Mouse (Mus musculus): ENCODE measurements at regions not wholly inside any gene's neighbourhood (a gene's known extent, or its start where the extent isn't known, plus 50 kb on each side); places are given as distances from the start of the nearest gene placed in this dataset.

DNA sequence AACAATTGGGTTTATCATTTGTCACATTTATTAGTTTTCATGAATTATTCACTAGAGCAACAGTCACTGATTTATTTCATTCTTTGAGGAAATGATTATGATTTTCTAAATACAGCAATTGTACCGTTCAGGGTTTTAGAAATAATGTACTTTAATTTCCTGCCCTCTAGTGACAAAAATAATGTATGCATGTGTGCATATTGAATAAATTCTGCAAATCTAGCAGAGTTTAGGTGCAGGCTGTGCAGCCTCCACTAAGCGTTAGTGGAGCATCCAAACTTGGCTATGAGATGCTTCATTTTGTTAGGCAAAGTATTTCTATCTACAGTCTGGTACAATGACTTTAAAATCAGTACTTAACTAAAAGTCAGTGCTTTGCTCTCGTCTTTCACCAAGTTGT is 642.1 kb upstream of the A830018L16Rik start:
- H3K9me3 ChIP-seq (ENCODE audit: control insufficient read depth, low read length), result no peaks in the 10 kb centered on the region
- no peak overlapping the region for H3K9ac ChIP-seq (ENCODE audit: low read length)
- H3K4me2 ChIP-seq (ENCODE audit: low read depth), result no peak overlapping the region
- H3K4me3 ChIP-seq (ENCODE audit: low read depth, low read length), result no peak overlapping the region
- DNase-seq (ENCODE audit: low spot score), result no peak
- H3K27ac ChIP-seq (ENCODE audit: low read depth, low read length), result no peak overlapping the region
- H3K27me3 ChIP-seq (ENCODE audit: control insufficient read depth, insufficient read depth, low read length), result no peaks in the 10 kb centered on the region
- no peaks in the 10 kb centered on the region for H3K36me3 ChIP-seq (ENCODE audit: control insufficient read depth, insufficient read depth, low read length)
- ATAC-seq (ENCODE audit: insufficient read depth, low FRiP score, low TSS enrichment), result no peak
- H3K4me1 ChIP-seq (ENCODE audit: control insufficient read depth, insufficient read depth, low read length), result no peaks in the 10 kb centered on the region
- 86% methylated on average over 3 of the region's 3 CpGs for WGBS

- Histone ChIP-seq H3K27ac (ENCODE audit: low read depth, low read length) (no peak overlapping the region), H3K4me3 (ENCODE audit: low read depth, low read length) (no peak overlapping the region), H3K36me3 (ENCODE audit: control insufficient read depth, insufficient read depth, low read length) (no peaks in the 10 kb centered on the region), H3K9ac (ENCODE audit: low read length) (no peak overlapping the region), H3K27me3 (ENCODE audit: control insufficient read depth, insufficient read depth, low read length) (no peaks in the 10 kb centered on the region), H3K9me3 (ENCODE audit: control insufficient read depth, low read length) (no peaks in the 10 kb centered on the region), H3K4me2 (ENCODE audit: low read depth) (no peak overlapping the region), H3K4me1 (ENCODE audit: control insufficient read depth, insufficient read depth, low read length) (no peaks in the 10 kb centered on the region)
- WGBS, result 70% methylated on average over 6 of the region's 6 CpGs
- ATAC-seq (ENCODE audit: insufficient read depth, low FRiP score, low TSS enrichment) (no peak), DNase-seq (ENCODE audit: low spot score) (no peak)
Measured at GRCm38 (mm10) chr1:10794074-10794783, 619.7 kb upstream of the A830018L16Rik start.

GRCm38 (mm10) chr1:10835653-10836415 is 578.1 kb upstream of the A830018L16Rik start:
- H3K27ac ChIP-seq (ENCODE audit: low read depth, low read length), result no peak overlapping the region
- 73% methylated on average over 6 of the region's 6 CpGs for WGBS
- H3K4me2 ChIP-seq (ENCODE audit: low read depth), result no peak overlapping the region
- ATAC-seq (ENCODE audit: insufficient read depth, low FRiP score, low TSS enrichment) (0 out of 2 replicates have a peak, but pooled peaks have one; percentile 13), DNase-seq (ENCODE audit: low spot score) (peak; percentile 14)
- H3K4me3 ChIP-seq (ENCODE audit: low read depth, low read length), result no peak overlapping the region
- no peaks in the 10 kb centered on the region for H3K9me3 ChIP-seq (ENCODE audit: control insufficient read depth, low read length)
- no peak overlapping the region for H3K9ac ChIP-seq (ENCODE audit: low read length)
- no peaks in the 10 kb centered on the region for H3K4me1 ChIP-seq (ENCODE audit: control insufficient read depth, insufficient read depth, low read length)
- no peaks in the 10 kb centered on the region for H3K36me3 ChIP-seq (ENCODE audit: control insufficient read depth, insufficient read depth, low read length)
- H3K27me3 ChIP-seq (ENCODE audit: control insufficient read depth, insufficient read depth, low read length), result no peaks in the 10 kb centered on the region

DNA sequence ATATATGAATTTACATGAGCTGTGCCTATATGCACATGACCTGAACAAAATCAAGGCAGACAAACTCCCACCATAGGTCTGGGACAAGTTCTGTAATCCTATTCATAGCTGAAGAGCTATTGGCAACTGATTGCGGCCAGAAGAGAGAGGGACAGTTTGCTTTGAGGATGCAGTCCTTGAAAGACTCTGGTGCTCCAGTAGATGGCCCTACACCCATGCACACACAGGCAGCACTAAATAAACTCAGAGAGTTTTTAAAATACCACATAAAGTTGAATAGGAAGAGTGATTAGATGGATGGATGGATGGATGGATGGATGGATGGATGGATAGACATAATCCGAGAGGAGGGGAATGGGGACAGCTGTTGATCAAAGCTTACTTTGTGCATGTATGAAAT is 576.7 kb upstream of the A830018L16Rik start:
- Histone ChIP-seq H3K4me2 (ENCODE audit: low read depth) (no peak overlapping the region), H3K4me3 (ENCODE audit: low read depth, low read length) (no peak overlapping the region), H3K27ac (ENCODE audit: low read depth, low read length) (no peak overlapping the region), H3K27me3 (ENCODE audit: control insufficient read depth, insufficient read depth, low read length) (no peaks in the 10 kb centered on the region), H3K36me3 (ENCODE audit: control insufficient read depth, insufficient read depth, low read length) (no peaks in the 10 kb centered on the region), H3K4me1 (ENCODE audit: control insufficient read depth, insufficient read depth, low read length) (no peaks in the 10 kb centered on the region), H3K9ac (ENCODE audit: low read length) (no peak overlapping the region), H3K9me3 (ENCODE audit: control insufficient read depth, low read length) (no peaks in the 10 kb centered on the region)
- ATAC-seq (ENCODE audit: insufficient read depth, low FRiP score, low TSS enrichment) (no peak), DNase-seq (ENCODE audit: low spot score) (no peak)
- 96% methylated on average over 2 of the region's 2 CpGs for WGBS

DNA sequence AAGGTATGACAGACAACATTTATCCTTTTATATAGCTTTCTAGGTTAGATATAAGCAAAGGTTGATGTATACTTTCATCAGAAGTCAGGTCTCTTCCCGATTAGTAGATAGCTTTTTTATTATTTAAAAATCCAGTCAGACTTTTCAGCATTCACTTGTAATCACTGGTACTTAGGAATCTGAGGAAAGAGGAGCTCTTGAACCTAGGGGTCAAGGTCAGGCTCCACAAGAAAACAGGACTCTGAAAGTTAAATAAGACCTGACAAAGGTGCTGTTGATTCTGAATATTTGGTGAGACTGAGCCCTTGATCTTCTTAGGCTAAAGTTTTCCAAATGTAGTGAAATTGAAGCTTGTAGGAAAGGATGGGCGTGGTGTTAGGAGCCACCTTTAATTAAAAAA is 561.0 kb upstream of the A830018L16Rik start:
- Histone ChIP-seq H3K4me2 (ENCODE audit: low read depth) (no peak overlapping the region), H3K4me1 (ENCODE audit: control insufficient read depth, insufficient read depth, low read length) (no peaks in the 10 kb centered on the region), H3K27ac (ENCODE audit: low read depth, low read length) (no peak overlapping the region), H3K36me3 (ENCODE audit: control insufficient read depth, insufficient read depth, low read length) (no peaks in the 10 kb centered on the region), H3K9me3 (ENCODE audit: control insufficient read depth, low read length) (no peaks in the 10 kb centered on the region), H3K4me3 (ENCODE audit: low read depth, low read length) (no peak overlapping the region), H3K9ac (ENCODE audit: low read length) (no peak overlapping the region), H3K27me3 (ENCODE audit: control insufficient read depth, insufficient read depth, low read length) (no peaks in the 10 kb centered on the region)
- 81% methylated on average over 2 of the region's 2 CpGs for WGBS
- ATAC-seq (ENCODE audit: insufficient read depth, low FRiP score, low TSS enrichment), result no peak
- no peak for DNase-seq (ENCODE audit: low spot score)

- Histone ChIP-seq H3K27me3 (ENCODE audit: control insufficient read depth, insufficient read depth, low read length) (no peaks in the 10 kb centered on the region), H3K9me3 (ENCODE audit: control insufficient read depth, low read length) (no peaks in the 10 kb centered on the region), H3K4me2 (ENCODE audit: low read depth) (no peak overlapping the region), H3K27ac (ENCODE audit: low read depth, low read length) (no peak overlapping the region), H3K9ac (ENCODE audit: low read length) (no peak overlapping the region), H3K36me3 (ENCODE audit: control insufficient read depth, insufficient read depth, low read length) (no peaks in the 10 kb centered on the region), H3K4me3 (ENCODE audit: low read depth, low read length) (no peak overlapping the region), H3K4me1 (ENCODE audit: control insufficient read depth, insufficient read depth, low read length) (no peaks in the 10 kb centered on the region)
- ATAC-seq (ENCODE audit: insufficient read depth, low FRiP score, low TSS enrichment), result 0 out of 2 replicates have a peak, but pooled peaks have one; percentile 42
- DNase-seq (ENCODE audit: low spot score), result peak; percentile 21
- WGBS, result 34% methylated on average over 1 of the region's 1 CpGs
Measured at GRCm38 (mm10) chr1:10854495-10854894, 559.4 kb upstream of the A830018L16Rik start.

DNA sequence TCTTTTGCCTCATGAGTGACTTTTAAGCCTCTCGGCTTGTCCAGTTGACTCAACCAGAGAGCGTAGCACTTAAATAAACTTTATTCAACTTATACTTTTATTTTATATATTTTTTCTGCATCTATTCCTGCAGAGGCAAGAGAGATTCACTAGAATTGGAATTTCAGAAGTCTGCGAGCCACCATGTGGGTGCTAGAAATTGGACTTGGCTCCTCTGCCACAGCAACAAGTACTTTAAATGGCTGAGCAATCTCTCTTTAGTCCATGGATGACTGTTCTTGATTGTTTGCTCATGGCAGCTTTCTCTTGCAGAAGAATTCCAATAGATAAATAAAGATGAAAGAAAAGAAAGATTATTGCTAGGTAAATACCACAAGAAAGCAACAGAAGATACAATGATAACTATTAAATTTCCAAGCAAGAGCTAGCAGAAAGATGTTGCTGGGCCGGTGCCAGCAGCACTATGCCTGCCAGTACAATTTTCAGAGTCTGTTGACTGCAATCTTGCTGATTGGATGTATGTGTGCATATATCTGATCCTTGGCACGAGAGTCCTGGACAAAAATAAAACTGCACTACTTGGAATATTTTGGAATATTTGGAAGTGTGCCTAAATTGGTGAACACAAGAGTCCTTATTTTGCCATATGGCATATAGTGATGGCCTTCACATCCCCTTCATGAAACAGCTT is 542.6 kb upstream of the A830018L16Rik start:
- Histone ChIP-seq H3K27me3 (ENCODE audit: control insufficient read depth, insufficient read depth, low read length) (no peaks in the 10 kb centered on the region), H3K4me2 (ENCODE audit: low read depth) (no peak overlapping the region), H3K9ac (ENCODE audit: low read length) (no peak overlapping the region), H3K4me1 (ENCODE audit: control insufficient read depth, insufficient read depth, low read length) (no peaks in the 10 kb centered on the region), H3K9me3 (ENCODE audit: control insufficient read depth, low read length) (no peaks in the 10 kb centered on the region), H3K27ac (ENCODE audit: low read depth, low read length) (no peak overlapping the region), H3K4me3 (ENCODE audit: low read depth, low read length) (no peak overlapping the region), H3K36me3 (ENCODE audit: control insufficient read depth, insufficient read depth, low read length) (no peaks in the 10 kb centered on the region)
- DNase-seq (ENCODE audit: low spot score) (no peak), ATAC-seq (ENCODE audit: insufficient read depth, low FRiP score, low TSS enrichment) (no peak)
- 96% methylated on average over 5 of the region's 5 CpGs for WGBS

DNA sequence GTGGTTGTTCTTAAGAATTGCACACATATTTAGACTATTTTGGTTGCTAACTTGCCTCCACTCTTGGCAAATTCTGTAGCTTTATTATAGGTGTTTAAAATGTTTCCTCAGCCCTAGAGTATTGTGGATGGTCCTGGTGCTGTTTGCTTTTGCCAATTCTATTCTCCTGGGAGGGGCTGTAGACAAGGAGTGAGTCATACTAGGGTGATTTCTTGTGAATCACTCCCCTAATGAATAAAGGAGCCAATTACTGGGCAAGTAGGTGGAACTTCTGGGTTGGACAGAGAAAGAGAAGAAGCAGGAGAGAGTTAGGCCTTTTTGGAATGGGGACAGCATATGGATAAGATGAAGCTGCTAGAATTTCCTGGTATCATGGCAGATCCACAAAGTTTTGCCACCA is 541.6 kb upstream of the A830018L16Rik start:
- ATAC-seq (ENCODE audit: insufficient read depth, low FRiP score, low TSS enrichment) (no peak), DNase-seq (ENCODE audit: low spot score) (no peak)
- H3K27me3 ChIP-seq (ENCODE audit: control insufficient read depth, insufficient read depth, low read length), result no peaks in the 10 kb centered on the region
- no peaks in the 10 kb centered on the region for H3K9me3 ChIP-seq (ENCODE audit: control insufficient read depth, low read length)
- H3K27ac ChIP-seq (ENCODE audit: low read depth, low read length), result no peak overlapping the region
- no peaks in the 10 kb centered on the region for H3K4me1 ChIP-seq (ENCODE audit: control insufficient read depth, insufficient read depth, low read length)
- H3K36me3 ChIP-seq (ENCODE audit: control insufficient read depth, insufficient read depth, low read length), result no peaks in the 10 kb centered on the region
- H3K4me2 ChIP-seq (ENCODE audit: low read depth), result no peak overlapping the region
- no peak overlapping the region for H3K9ac ChIP-seq (ENCODE audit: low read length)
- H3K4me3 ChIP-seq (ENCODE audit: low read depth, low read length), result no peak overlapping the region
